In the genomic region with DNA sequence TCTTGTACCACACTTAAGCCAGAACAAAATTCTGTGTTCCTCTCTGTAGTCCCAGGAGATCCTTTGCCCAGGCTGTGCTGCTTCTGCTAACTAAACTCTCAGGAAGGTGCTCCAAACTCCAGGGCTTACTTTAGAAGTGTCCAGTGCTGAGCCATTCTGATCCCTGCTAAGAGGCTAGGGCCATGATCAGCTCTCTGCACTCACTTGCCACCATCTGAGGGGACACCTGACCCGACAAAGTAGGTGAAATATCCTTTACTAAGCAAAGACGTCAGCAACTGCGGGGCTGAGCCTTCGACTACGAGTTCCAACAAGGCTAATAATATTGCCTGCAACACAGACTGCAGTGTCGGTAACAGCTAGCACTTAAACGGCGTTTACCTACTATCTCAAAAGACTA, we compare ENCODE assay signal across 8 mouse cellular contexts. TPM values are rescaled to one million over a fixed set of nuclear protein-coding genes. Genes with fewer than 3 reads are reported as not detected.
DNase-seq lines count a peak whose midpoint lies in the region; ATAC-seq lines count a peak whose summit lies in the region.

No protein-coding gene starts in this region.

- peaks cover 27% of the 10 kb centered on the region for H3K4me1 ChIP-seq in megakaryocyte, embryonic 14.5 days
- H3K4me1 ChIP-seq in intestine, embryonic 14.5 days (replicated peaks; ENCODE audit: control insufficient read depth, insufficient read depth, low read length), result peaks cover 4% of the 10 kb centered on the region
- H3K4me1 ChIP-seq in neural tube, embryonic 12.5 days, result peaks cover 13% of the 10 kb centered on the region

- peak overlapping the region; percentile 67 for H3K9ac ChIP-seq in intestine, embryonic 14.5 days (ENCODE audit: low read length)
- peak overlapping the region; percentile 70 for H3K9ac ChIP-seq in neural tube, embryonic 12.5 days

- H3K4me3 ChIP-seq in megakaryocyte, embryonic 14.5 days (replicated peaks), result peak overlapping the region; percentile 99
- H3K4me3 ChIP-seq in intestine, embryonic 14.5 days (ENCODE audit: low read depth, low read length), result peak overlapping the region; percentile 67
- H3K4me3 ChIP-seq in neural tube, embryonic 12.5 days, result peak overlapping the region; percentile 59

- 4% methylated on average over 8 of the region's 8 CpGs for WGBS in intestine, embryonic 14.5 days
- 3% methylated on average over 8 of the region's 8 CpGs for WGBS in neural tube, embryonic 12.5 days

- peak overlapping the region; percentile 91 for H3K4me2 ChIP-seq in intestine, embryonic 14.5 days (ENCODE audit: low read length)
- H3K4me2 ChIP-seq in neural tube, embryonic 12.5 days (replicated peaks), result peak overlapping the region; percentile 86

- H3K36me3 ChIP-seq in megakaryocyte, embryonic 14.5 days (replicated peaks; ENCODE audit: low read length), result peaks cover 29% of the 10 kb centered on the region
- H3K36me3 ChIP-seq in intestine, embryonic 14.5 days (ENCODE audit: control insufficient read depth, insufficient read depth, low read length), result peaks cover 7% of the 10 kb centered on the region; the same call in 1 of the 2 replicates
- peaks cover 2% of the 10 kb centered on the region; the same call in 1 of the 2 replicates for H3K36me3 ChIP-seq in neural tube, embryonic 12.5 days

- no peaks in the 10 kb centered on the region for H3K9me3 ChIP-seq in megakaryocyte, embryonic 14.5 days
- H3K9me3 ChIP-seq in intestine, embryonic 14.5 days (ENCODE audit: control insufficient read depth, low read length), result no peaks in the 10 kb centered on the region
- H3K9me3 ChIP-seq in neural tube, embryonic 12.5 days, result no peaks in the 10 kb centered on the region

- H3K27ac ChIP-seq in intestine, embryonic 14.5 days (ENCODE audit: low read depth), result no peak overlapping the region; the same call in 1 of the 2 replicates
- no peak overlapping the region for H3K27ac ChIP-seq in neural tube, embryonic 12.5 days

- ATAC-seq in cerebellum, adult (ENCODE audit: insufficient number of reproducible peaks, low FRiP score, low TSS enrichment), result no peak
- no peak for ATAC-seq in megakaryocyte, adult 5-6 weeks (ENCODE audit: poor library complexity, severe bottlenecking)
- ATAC-seq in intestine, embryonic 14.5 days (replicated peaks; ENCODE audit: low FRiP score, low TSS enrichment, low read depth), result no peak
- ATAC-seq in neural tube, embryonic 12.5 days (ENCODE audit: low FRiP score, low read depth), result no peak

- H3K27me3 ChIP-seq in megakaryocyte, embryonic 14.5 days (replicated peaks), result peaks cover 5% of the 10 kb centered on the region
- H3K27me3 ChIP-seq in intestine, embryonic 14.5 days (replicated peaks; ENCODE audit: control insufficient read depth, insufficient read depth, low read length), result no peaks in the 10 kb centered on the region
- H3K27me3 ChIP-seq in neural tube, embryonic 12.5 days (replicated peaks), result no peaks in the 10 kb centered on the region

- peak; percentile 15 for DNase-seq in cerebellum, adult 11-12 months
- peak; percentile 54 for DNase-seq in intestine, embryonic 14.5 days (ENCODE audit: low spot score)
- no peak for DNase-seq in frontal cortex, adult 2 months (ENCODE audit: extremely low spot score in 1 of 2, low spot score in 1 of 2)
- DNase-seq in frontal cortex, postnatal 36 days (ENCODE audit: low spot score in 2 of 2), result no peak

RNA-seq across cellular contexts. Expression of gene Qdpr, which starts 0.8 kb away (rescaled TPM):
- 98.7 and 117 TPM in 2 replicates for polyA plus RNA-seq in megakaryocyte, embryonic 14.5 days (2012; ENCODE audit: insufficient read depth, low replicate concordance)
- 34.4 and 36.6 TPM in 2 replicates for total RNA-seq in megakaryocyte, adult 5-6 weeks (2015)
- 20.5 and 21.5 TPM in 2 replicates for total RNA-seq in megakaryocyte, adult 5-6 weeks (2017)
- 157 and 162 TPM in 2 replicates for polyA plus RNA-seq in intestine, embryonic 14.5 days (2014; fragmentation: Nextera tagmentation; extraction: Ambion mirVana)
- 100 and 110 TPM in 2 replicates for polyA plus RNA-seq in neural tube, embryonic 12.5 days (2016; fragmentation: Nextera tagmentation; extraction: Ambion mirVana)
- polyA plus RNA-seq in frontal cortex, adult 2 months (2012; rRNA removed), result 208 TPM in 2 replicates

RNA-seq across cellular contexts. Expression of gene Clrn2, which starts 4.3 kb away (rescaled TPM):
- polyA plus RNA-seq in megakaryocyte, embryonic 14.5 days (2012; ENCODE audit: insufficient read depth, low replicate concordance), result not detected in 2 replicates
- not detected in 2 replicates for total RNA-seq in megakaryocyte, adult 5-6 weeks (2015)
- not detected in 2 replicates for total RNA-seq in megakaryocyte, adult 5-6 weeks (2017)
- polyA plus RNA-seq in intestine, embryonic 14.5 days (2014; fragmentation: Nextera tagmentation; extraction: Ambion mirVana), result not detected in 2 replicates
- not detected in 2 replicates for polyA plus RNA-seq in neural tube, embryonic 12.5 days (2016; fragmentation: Nextera tagmentation; extraction: Ambion mirVana)
- polyA plus RNA-seq in frontal cortex, adult 2 months (2012; rRNA removed), result 0.34 and 0.48 TPM in 2 replicates

RNA-seq across cellular contexts. Expression of gene Lap3, which starts 44.0 kb away (rescaled TPM):
- 11.9 and 14.8 TPM in 2 replicates for polyA plus RNA-seq in megakaryocyte, embryonic 14.5 days (2012; ENCODE audit: insufficient read depth, low replicate concordance)
- total RNA-seq in megakaryocyte, adult 5-6 weeks (2015), result 16.8 and 20.0 TPM in 2 replicates
- 19.5 and 22.7 TPM in 2 replicates for total RNA-seq in megakaryocyte, adult 5-6 weeks (2017)
- polyA plus RNA-seq in intestine, embryonic 14.5 days (2014; fragmentation: Nextera tagmentation; extraction: Ambion mirVana), result 97.4 and 103 TPM in 2 replicates
- polyA plus RNA-seq in neural tube, embryonic 12.5 days (2016; fragmentation: Nextera tagmentation; extraction: Ambion mirVana), result 52.3 and 56.0 TPM in 2 replicates
- 48.4 and 58.8 TPM in 2 replicates for polyA plus RNA-seq in frontal cortex, adult 2 months (2012; rRNA removed)

Comparison
In these comparisons a context has a peak if more than half of its experiments do, and no peak if none do; other contexts are left out.
1. DNase-seq: peak in cerebellum, adult 11-12 months (single experiment) and intestine, embryonic 14.5 days (single experiment); none in frontal cortex, adult 2 months (0 of 2) and frontal cortex, postnatal 36 days (0 of 2).
2. Peak in every context shown above with its lines, with median percentiles within 50 percentile points of each other: H3K4me3 ChIP-seq.